10 mouse cellular contexts compared by ENCODE assay signal in the genomic region with DNA sequence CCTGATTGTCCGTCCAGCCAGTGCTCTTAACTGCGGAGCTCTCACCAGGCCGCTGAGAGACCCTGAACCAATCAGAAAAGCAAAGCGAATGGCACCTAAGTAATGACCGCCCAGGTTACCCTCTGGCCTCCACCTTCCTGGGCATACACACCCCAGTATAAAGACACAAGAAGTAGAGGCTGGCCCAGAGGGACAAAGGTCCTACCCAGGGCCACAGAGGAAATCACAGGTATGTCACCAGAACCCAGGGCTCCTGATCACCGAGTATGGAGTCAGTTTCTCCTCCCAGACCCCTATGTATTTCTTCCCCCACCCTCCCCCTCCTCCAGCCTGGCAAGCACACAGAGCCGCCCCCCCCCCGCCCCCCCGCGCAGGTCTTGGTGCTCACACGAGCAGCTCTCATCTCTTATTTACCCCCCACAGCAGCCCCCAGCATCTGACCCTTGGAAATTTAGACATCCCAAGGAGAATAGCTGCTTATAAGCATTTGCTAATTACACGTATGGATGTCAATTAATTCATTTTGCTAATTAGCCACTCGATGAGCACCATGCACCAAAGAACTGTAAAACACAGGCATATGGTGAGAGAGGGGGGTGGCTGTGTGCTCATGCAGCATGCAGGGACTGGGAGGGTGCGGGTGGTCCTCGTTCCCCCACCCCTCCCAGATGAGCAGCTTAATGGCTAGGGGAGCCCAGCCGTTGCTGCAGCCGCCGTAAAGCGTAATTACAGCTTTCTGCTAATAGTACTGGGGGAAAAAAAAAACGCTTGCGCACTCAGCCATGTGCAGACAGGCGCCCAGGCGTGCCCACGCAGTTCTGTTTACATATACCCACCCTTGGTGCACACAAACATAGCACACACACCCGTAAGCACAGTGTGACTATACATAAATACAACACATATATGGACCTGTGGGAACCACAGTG. TPM values are rescaled to one million over a fixed set of nuclear protein-coding genes. Genes with fewer than 3 reads are reported as not detected.
DNase-seq lines count a peak whose midpoint lies in the region; ATAC-seq and TF ChIP-seq lines count a peak whose summit lies in the region.
"Had no signal": no experiment of that assay in that cellular context is flagged by ENCODE, and none has a peak within 500 bp of the region (broad histone marks: within the 10 kb centered on the region; RNA-seq: fewer than 3 reads in every experiment).

No protein-coding gene starts in this region.

- DNase-seq in brain, adult 2 months (ENCODE audit: low read depth, low spot score), result peak; percentile 56
- DNase-seq in lung, postnatal 0 days (ENCODE audit: low spot score), result no peak
- DNase-seq in spleen, adult 12 weeks (ENCODE audit: low spot score), result no peak
- DNase-seq: gastrocnemius, postnatal 25 days; lung, postnatal 10 days had no signal

- H3K27ac ChIP-seq in intestine, embryonic 16.5 days (ENCODE audit: low read length), result no peak overlapping the region
- H3K27ac ChIP-seq in intestine, embryonic 15.5 days, result no peak overlapping the region
- H3K27ac ChIP-seq in forebrain, embryonic 16.5 days (ENCODE audit: low read length), result peak overlapping the region; percentile 35; the same call in 1 of the 2 replicates
- peak overlapping the region; percentile 35; the same call in 1 of the 2 replicates for H3K27ac ChIP-seq in midbrain, embryonic 13.5 days
- H3K27ac ChIP-seq in lung, postnatal 0 days (ENCODE audit: low read length), result no peak overlapping the region

- 0 out of 2 replicates have a peak overlapping the region, but pooled peaks have one; percentile 24 for H3K9ac ChIP-seq in intestine, embryonic 16.5 days (ENCODE audit: low read depth, low read length)
- H3K9ac ChIP-seq in intestine, embryonic 15.5 days, result no peak overlapping the region
- H3K9ac ChIP-seq in forebrain, embryonic 16.5 days (replicated peaks; ENCODE audit: low read depth, low read length), result 0 out of 2 replicates have a peak overlapping the region, but pooled peaks have one; percentile 0
- H3K9ac ChIP-seq in midbrain, embryonic 13.5 days (replicated peaks), result no peak overlapping the region
- H3K9ac ChIP-seq in lung, postnatal 0 days (replicated peaks; ENCODE audit: low read depth), result no peak overlapping the region

- no peak for ATAC-seq in intestine, embryonic 16.5 days
- no peak for ATAC-seq in intestine, embryonic 15.5 days
- peak; percentile 98 for ATAC-seq in forebrain, embryonic 16.5 days
- peak; percentile 88 for ATAC-seq in midbrain, embryonic 13.5 days
- no peak for ATAC-seq in megakaryocyte, adult 5-6 weeks (ENCODE audit: poor library complexity, severe bottlenecking)
- no peak for ATAC-seq in lung, postnatal 0 days

- no peaks in the 10 kb centered on the region for H3K9me3 ChIP-seq in intestine, embryonic 16.5 days (ENCODE audit: control insufficient read depth, low read length)
- H3K9me3 ChIP-seq in intestine, embryonic 15.5 days, result no peaks in the 10 kb centered on the region
- H3K9me3 ChIP-seq in forebrain, embryonic 16.5 days (ENCODE audit: control insufficient read depth, low read length), result no peaks in the 10 kb centered on the region
- H3K9me3 ChIP-seq in midbrain, embryonic 13.5 days, result no peaks in the 10 kb centered on the region
- no peaks in the 10 kb centered on the region for H3K9me3 ChIP-seq in lung, postnatal 0 days (ENCODE audit: low read length)

- no peak overlapping the region for H3K4me3 ChIP-seq in intestine, embryonic 16.5 days (ENCODE audit: low read length)
- H3K4me3 ChIP-seq in intestine, embryonic 15.5 days (replicated peaks), result no peak overlapping the region
- no peak overlapping the region; the same call in 1 of the 2 replicates for H3K4me3 ChIP-seq in forebrain, embryonic 16.5 days (replicated peaks; ENCODE audit: low read length)
- H3K4me3 ChIP-seq in midbrain, embryonic 13.5 days (replicated peaks), result no peak overlapping the region
- no peak overlapping the region for H3K4me3 ChIP-seq in lung, postnatal 0 days (ENCODE audit: low read depth, low read length)

- H3K4me1 ChIP-seq in intestine, embryonic 16.5 days (ENCODE audit: control insufficient read depth, insufficient read depth, low read length), result peaks cover 4% of the 10 kb centered on the region; the same call in 1 of the 2 replicates
- H3K4me1 ChIP-seq in intestine, embryonic 15.5 days (replicated peaks), result peaks cover 4% of the 10 kb centered on the region; the same call in 1 of the 2 replicates
- H3K4me1 ChIP-seq in forebrain, embryonic 16.5 days (replicated peaks; ENCODE audit: control insufficient read depth, insufficient read depth, low read length), result peaks cover 18% of the 10 kb centered on the region
- peaks cover 15% of the 10 kb centered on the region for H3K4me1 ChIP-seq in midbrain, embryonic 13.5 days (replicated peaks)
- H3K4me1 ChIP-seq in lung, postnatal 0 days (ENCODE audit: insufficient read depth, low read depth, low read length), result no peaks in the 10 kb centered on the region

- H3K36me3 ChIP-seq in intestine, embryonic 16.5 days (ENCODE audit: control insufficient read depth, insufficient read depth, low read length), result no peaks in the 10 kb centered on the region
- H3K36me3 ChIP-seq in intestine, embryonic 15.5 days, result no peaks in the 10 kb centered on the region
- no peaks in the 10 kb centered on the region for H3K36me3 ChIP-seq in forebrain, embryonic 16.5 days (ENCODE audit: control insufficient read depth, insufficient read depth)
- no peaks in the 10 kb centered on the region for H3K36me3 ChIP-seq in midbrain, embryonic 13.5 days
- H3K36me3 ChIP-seq in lung, postnatal 0 days (ENCODE audit: insufficient read depth, low read length), result no peaks in the 10 kb centered on the region

- no peaks in the 10 kb centered on the region for H3K27me3 ChIP-seq in intestine, embryonic 16.5 days (replicated peaks; ENCODE audit: control insufficient read depth, insufficient read depth, low read length)
- H3K27me3 ChIP-seq in intestine, embryonic 15.5 days (replicated peaks), result no peaks in the 10 kb centered on the region
- H3K27me3 ChIP-seq in forebrain, embryonic 16.5 days (replicated peaks; ENCODE audit: control insufficient read depth, insufficient read depth, low read length), result peaks cover 2% of the 10 kb centered on the region; the same call in 1 of the 2 replicates
- H3K27me3 ChIP-seq in midbrain, embryonic 13.5 days, result no peaks in the 10 kb centered on the region
- no peaks in the 10 kb centered on the region for H3K27me3 ChIP-seq in lung, postnatal 0 days (replicated peaks; ENCODE audit: insufficient read depth, low read length)

- TF ChIP-seq CTCF in lung, postnatal 0 days (IDR thresholded peaks at IDR 0.05), result no peak

- no peak overlapping the region for H3K4me2 ChIP-seq in intestine, embryonic 16.5 days (ENCODE audit: low read depth, low read length)
- no peak overlapping the region for H3K4me2 ChIP-seq in intestine, embryonic 15.5 days (replicated peaks)
- peak overlapping the region; percentile 28 for H3K4me2 ChIP-seq in forebrain, embryonic 16.5 days (ENCODE audit: low read length)
- H3K4me2 ChIP-seq in midbrain, embryonic 13.5 days (replicated peaks), result 0 out of 2 replicates have a peak overlapping the region, but pooled peaks have one; percentile 19
- no peak overlapping the region for H3K4me2 ChIP-seq in lung, postnatal 0 days (replicated peaks; ENCODE audit: low read depth, low read length)

- no peak for TF ChIP-seq EP300 in lung, postnatal 0 days (IDR thresholded peaks at IDR 0.05)

- WGBS in intestine, embryonic 16.5 days, result 55% methylated on average over 24 of the region's 25 CpGs
- 50% methylated on average over 24 of the region's 25 CpGs for WGBS in intestine, embryonic 15.5 days
- WGBS in forebrain, embryonic 16.5 days, result 27% methylated on average over 24 of the region's 25 CpGs
- 60% methylated on average over 24 of the region's 25 CpGs for WGBS in midbrain, embryonic 13.5 days
- 74% methylated on average over 24 of the region's 25 CpGs for WGBS in lung, postnatal 0 days

RNA-seq across cellular contexts. Expression of gene Acot11, which starts 10.9 kb away (rescaled TPM):
- polyA plus RNA-seq in intestine, embryonic 16.5 days (2015; fragmentation: Nextera tagmentation; extraction: Ambion mirVana), result 18.3 and 21.5 TPM in 2 replicates
- 12.2 and 14.1 TPM in 2 replicates for polyA plus RNA-seq in intestine, embryonic 15.5 days (2015; fragmentation: Nextera tagmentation; extraction: Ambion mirVana)
- polyA plus RNA-seq in forebrain, embryonic 16.5 days (2015; fragmentation: Nextera tagmentation; extraction: Ambion mirVana), result 1.1 and 1.5 TPM in 2 replicates
- polyA plus RNA-seq in midbrain, embryonic 13.5 days (2015; fragmentation: Nextera tagmentation; extraction: Ambion mirVana), result 1.00 and 1.4 TPM in 2 replicates
- 10.6 and 11.9 TPM in 2 replicates for total RNA-seq in megakaryocyte, adult 5-6 weeks (2015)
- 9.6 and 10.9 TPM in 2 replicates for total RNA-seq in megakaryocyte, adult 5-6 weeks (2017)
- polyA plus RNA-seq in lung, postnatal 0 days (2015; fragmentation: Nextera tagmentation; extraction: Ambion mirVana), result 0.93 and 0.96 TPM in 2 replicates

Comparison
In these comparisons a context has a peak if more than half of its experiments do, and no peak if none do; other contexts are left out.
1. H3K9ac ChIP-seq: peak in intestine, embryonic 16.5 days (single experiment) and forebrain, embryonic 16.5 days (single experiment); none in intestine, embryonic 15.5 days (single experiment), midbrain, embryonic 13.5 days (single experiment) and lung, postnatal 0 days (single experiment).
2. ATAC-seq: peak in forebrain, embryonic 16.5 days (single experiment) and midbrain, embryonic 13.5 days (single experiment); none in intestine, embryonic 16.5 days (single experiment), intestine, embryonic 15.5 days (single experiment), megakaryocyte, adult 5-6 weeks (single experiment) and lung, postnatal 0 days (single experiment).
3. H3K27ac ChIP-seq: peak in forebrain, embryonic 16.5 days (single experiment) and midbrain, embryonic 13.5 days (single experiment); none in intestine, embryonic 16.5 days (single experiment), intestine, embryonic 15.5 days (single experiment) and lung, postnatal 0 days (single experiment).
4. H3K4me2 ChIP-seq: peak in forebrain, embryonic 16.5 days (single experiment) and midbrain, embryonic 13.5 days (single experiment); none in intestine, embryonic 16.5 days (single experiment), intestine, embryonic 15.5 days (single experiment) and lung, postnatal 0 days (single experiment).